31 mouse cellular contexts compared by ENCODE assay signal in genomic region chr1:90364444-90364843, GRCm38 (mm10).
DNase-seq lines count a peak whose midpoint lies in the region; ATAC-seq and TF ChIP-seq lines count a peak whose summit lies in the region.
"Had no signal": no experiment of that assay in that cellular context is flagged by ENCODE, and none has a peak within 500 bp of the region (broad histone marks: within the 10 kb centered on the region; RNA-seq: fewer than 3 reads in every experiment).

No protein-coding gene starts in this region.

- 79% methylated on average over 4 of the region's 4 CpGs for WGBS in heart, embryonic 10.5 days
- 78% methylated on average over 4 of the region's 4 CpGs for WGBS in heart, embryonic 11.5 days (ENCODE audit: insufficient replicate concordance)
- WGBS in limb, embryonic 10.5 days, result 85% methylated on average over 4 of the region's 4 CpGs
- WGBS in limb, embryonic 15.5 days, result 28% methylated on average over 4 of the region's 4 CpGs
- WGBS in liver, postnatal 0 days (ENCODE audit: insufficient replicate concordance), result 65% methylated on average over 4 of the region's 4 CpGs

- peak; percentile 4; the same call in 1 of the 2 replicates for TF ChIP-seq CTCF in gastrocnemius, adult 2 months (IDR thresholded peaks at IDR 0.05)
- no peak for TF ChIP-seq CTCF in liver, postnatal 0 days (IDR thresholded peaks at IDR 0.05; ENCODE audit: low read depth)

- H3K36me3 ChIP-seq in heart, embryonic 10.5 days, result no peaks in the 10 kb centered on the region
- H3K36me3 ChIP-seq in heart, embryonic 11.5 days (ENCODE audit: control insufficient read depth, insufficient read depth, low read length), result no peaks in the 10 kb centered on the region
- no peaks in the 10 kb centered on the region for H3K36me3 ChIP-seq in limb, embryonic 10.5 days
- H3K36me3 ChIP-seq in limb, embryonic 15.5 days, result no peaks in the 10 kb centered on the region
- no peaks in the 10 kb centered on the region for H3K36me3 ChIP-seq in liver, postnatal 0 days (replicated peaks; ENCODE audit: insufficient read depth, low read length)
- H3K36me3 ChIP-seq: embryonic facial prominence, embryonic 12.5 days; forebrain, embryonic 10.5 days; forebrain, embryonic 15.5 days; G1E; heart, embryonic 15.5 days; liver, embryonic 12.5 days; neural tube, embryonic 12.5 days had no signal

- no peak for ATAC-seq in heart, embryonic 11.5 days (replicated peaks; ENCODE audit: insufficient number of reproducible peaks, low FRiP score, low TSS enrichment)
- no peak for ATAC-seq in limb, embryonic 15.5 days (ENCODE audit: insufficient number of reproducible peaks, low FRiP score, low TSS enrichment, low read depth)
- ATAC-seq in liver, postnatal 0 days, result no peak
- ATAC-seq: forebrain, embryonic 15.5 days; intestine, postnatal 0 days; liver, embryonic 12.5 days; lung, postnatal 0 days had no signal

- intact Hi-C loops in gastrocnemius, adult 2 months (cut with DNase I), result loop anchor here (5.0 kb wide), 1 partner anchor 133 kb away; no protein-coding TSS in a partner anchor

- no peak overlapping the region for H3K9ac ChIP-seq in heart, embryonic 11.5 days (ENCODE audit: low read depth, low read length)
- no peak overlapping the region for H3K9ac ChIP-seq in limb, embryonic 15.5 days
- H3K9ac ChIP-seq in liver, postnatal 0 days (replicated peaks), result no peak overlapping the region
- H3K9ac ChIP-seq: embryonic facial prominence, embryonic 12.5 days; forebrain, embryonic 15.5 days; heart, embryonic 15.5 days; hindbrain, embryonic 14.5 days; liver, embryonic 12.5 days; neural tube, embryonic 12.5 days had no signal

- H3K4me3 ChIP-seq in gastrocnemius, adult 2 months, result no peak overlapping the region
- H3K4me3 ChIP-seq in heart, embryonic 10.5 days, result no peak overlapping the region
- H3K4me3 ChIP-seq in heart, embryonic 11.5 days (ENCODE audit: low read depth, low read length), result no peak overlapping the region
- H3K4me3 ChIP-seq in limb, embryonic 10.5 days, result no peak overlapping the region
- no peak overlapping the region for H3K4me3 ChIP-seq in limb, embryonic 15.5 days
- H3K4me3 ChIP-seq in liver, postnatal 0 days (ENCODE audit: low read depth, low read length), result no peak overlapping the region
- H3K4me3 ChIP-seq: embryonic facial prominence, embryonic 12.5 days; forebrain, embryonic 10.5 days; forebrain, embryonic 15.5 days; heart, embryonic 15.5 days; liver, embryonic 12.5 days; megakaryocyte, embryonic 14.5 days; myocyte; neural tube, embryonic 12.5 days had no signal

- TF ChIP-seq EP300 in liver, postnatal 0 days (IDR thresholded peaks at IDR 0.05; ENCODE audit: low read depth), result no peak

- peaks cover 8% of the 10 kb centered on the region; the same call in 1 of the 2 replicates for H3K4me1 ChIP-seq in heart, embryonic 10.5 days
- no peaks in the 10 kb centered on the region for H3K4me1 ChIP-seq in heart, embryonic 11.5 days (ENCODE audit: control insufficient read depth, insufficient read depth, low read length)
- H3K4me1 ChIP-seq in limb, embryonic 10.5 days, result peaks cover 7% of the 10 kb centered on the region; the same call in 1 of the 2 replicates
- peaks cover 19% of the 10 kb centered on the region for H3K4me1 ChIP-seq in limb, embryonic 15.5 days
- no peaks in the 10 kb centered on the region for H3K4me1 ChIP-seq in liver, postnatal 0 days (ENCODE audit: insufficient read depth)
- H3K4me1 ChIP-seq: embryonic facial prominence, embryonic 12.5 days; forebrain, embryonic 15.5 days; liver, embryonic 12.5 days; megakaryocyte, embryonic 14.5 days; neural tube, embryonic 12.5 days had no signal

- no peaks in the 10 kb centered on the region for H3K9me3 ChIP-seq in heart, embryonic 10.5 days
- H3K9me3 ChIP-seq in heart, embryonic 11.5 days (replicated peaks; ENCODE audit: control insufficient read depth, low read length), result no peaks in the 10 kb centered on the region
- no peaks in the 10 kb centered on the region for H3K9me3 ChIP-seq in limb, embryonic 10.5 days (replicated peaks)
- H3K9me3 ChIP-seq in limb, embryonic 15.5 days, result no peaks in the 10 kb centered on the region
- no peaks in the 10 kb centered on the region for H3K9me3 ChIP-seq in liver, postnatal 0 days (ENCODE audit: low read length)
- H3K9me3 ChIP-seq: embryonic facial prominence, embryonic 12.5 days; forebrain, embryonic 10.5 days; forebrain, embryonic 15.5 days; heart, embryonic 15.5 days; liver, embryonic 12.5 days; neural tube, embryonic 12.5 days had no signal

- H3K27me3 ChIP-seq in heart, embryonic 10.5 days (ENCODE audit: insufficient read depth, poor library complexity, severe bottlenecking), result 0 out of 2 replicates have a peak, but pooled peaks cover 3% of the 10 kb centered on the region
- H3K27me3 ChIP-seq in heart, embryonic 11.5 days (ENCODE audit: control insufficient read depth, insufficient read depth, low read length), result no peaks in the 10 kb centered on the region
- H3K27me3 ChIP-seq in limb, embryonic 10.5 days (ENCODE audit: low read depth, poor library complexity, severe bottlenecking), result peaks cover 7% of the 10 kb centered on the region; the same call in 1 of the 2 replicates
- H3K27me3 ChIP-seq in limb, embryonic 15.5 days, result peaks cover 2% of the 10 kb centered on the region; the same call in 1 of the 2 replicates
- H3K27me3 ChIP-seq in liver, postnatal 0 days (ENCODE audit: insufficient read depth, low read length), result no peaks in the 10 kb centered on the region
- H3K27me3 ChIP-seq: embryonic facial prominence, embryonic 12.5 days; forebrain, embryonic 15.5 days; heart, embryonic 15.5 days; liver, embryonic 12.5 days; megakaryocyte, embryonic 14.5 days; neural tube, embryonic 12.5 days had no signal

- no peak for DNase-seq in gastrocnemius, adult 2 months
- no peak for DNase-seq in gastrocnemius, postnatal 25 days
- DNase-seq in heart, embryonic 10.5 days (ENCODE audit: low spot score), result no peak
- DNase-seq in limb, embryonic 10.5 days (ENCODE audit: low spot score), result no peak
- DNase-seq in liver, postnatal 0 days, result no peak
- DNase-seq: adrenal gland, adult 8-10 months; cerebellum, adult 2 months; cerebellum, postnatal 36 days; kidney, adult 9 months; kidney, postnatal 10 days; left cerebral cortex, postnatal 4 days; lung, adult 18-20 months; lung, postnatal 4 days; right cerebral cortex, postnatal 4 days; thymus, adult 18-20 months; thymus, postnatal 25 days had no signal

- peak overlapping the region; percentile 44 for H3K27ac ChIP-seq in gastrocnemius, adult 2 months
- H3K27ac ChIP-seq in heart, embryonic 10.5 days, result 0 out of 2 replicates have a peak overlapping the region, but pooled peaks have one; percentile 29
- no peak overlapping the region for H3K27ac ChIP-seq in heart, embryonic 11.5 days (ENCODE audit: low read depth, low read length)
- peak overlapping the region; percentile 14; the same call in 1 of the 2 replicates for H3K27ac ChIP-seq in limb, embryonic 10.5 days
- peak overlapping the region; percentile 61; the same call in 1 of the 2 replicates for H3K27ac ChIP-seq in limb, embryonic 15.5 days
- H3K27ac ChIP-seq in liver, postnatal 0 days (ENCODE audit: low read depth), result no peak overlapping the region
- H3K27ac ChIP-seq: embryonic facial prominence, embryonic 12.5 days; forebrain, embryonic 10.5 days; forebrain, embryonic 15.5 days; heart, embryonic 15.5 days; hindbrain, embryonic 14.5 days; liver, embryonic 12.5 days; neural tube, embryonic 12.5 days; stomach, postnatal 0 days had no signal

- no peak overlapping the region for H3K4me2 ChIP-seq in heart, embryonic 11.5 days
- H3K4me2 ChIP-seq in limb, embryonic 15.5 days, result no peak overlapping the region
- H3K4me2 ChIP-seq in liver, postnatal 0 days (ENCODE audit: low read depth, low read length), result no peak overlapping the region
- H3K4me2 ChIP-seq: embryonic facial prominence, embryonic 12.5 days; forebrain, embryonic 15.5 days; heart, embryonic 15.5 days; hindbrain, embryonic 14.5 days; liver, embryonic 12.5 days; neural tube, embryonic 12.5 days had no signal

Comparison
In these comparisons a context has a peak if more than half of its experiments do, and no peak if none do; other contexts are left out.
1. H3K27ac ChIP-seq: peak in gastrocnemius, adult 2 months (single experiment), heart, embryonic 10.5 days (single experiment), limb, embryonic 10.5 days (single experiment) and limb, embryonic 15.5 days (single experiment); none in heart, embryonic 11.5 days (single experiment) and liver, postnatal 0 days (single experiment).